Mouse (Mus musculus): ENCODE data around the gene Qrich2. TPM values are rescaled to one million over a fixed set of nuclear protein-coding genes. Genes with fewer than 3 reads are reported as not detected.
"Not testable (repeated sequence)": the region's sequence is repeated elsewhere in the genome, so short reads cannot be mapped to it uniquely, and the experiment has no call there.

Gene Qrich2
- total RNA-seq, 2 experiments from 2014 or later, result not detected

DNA sequence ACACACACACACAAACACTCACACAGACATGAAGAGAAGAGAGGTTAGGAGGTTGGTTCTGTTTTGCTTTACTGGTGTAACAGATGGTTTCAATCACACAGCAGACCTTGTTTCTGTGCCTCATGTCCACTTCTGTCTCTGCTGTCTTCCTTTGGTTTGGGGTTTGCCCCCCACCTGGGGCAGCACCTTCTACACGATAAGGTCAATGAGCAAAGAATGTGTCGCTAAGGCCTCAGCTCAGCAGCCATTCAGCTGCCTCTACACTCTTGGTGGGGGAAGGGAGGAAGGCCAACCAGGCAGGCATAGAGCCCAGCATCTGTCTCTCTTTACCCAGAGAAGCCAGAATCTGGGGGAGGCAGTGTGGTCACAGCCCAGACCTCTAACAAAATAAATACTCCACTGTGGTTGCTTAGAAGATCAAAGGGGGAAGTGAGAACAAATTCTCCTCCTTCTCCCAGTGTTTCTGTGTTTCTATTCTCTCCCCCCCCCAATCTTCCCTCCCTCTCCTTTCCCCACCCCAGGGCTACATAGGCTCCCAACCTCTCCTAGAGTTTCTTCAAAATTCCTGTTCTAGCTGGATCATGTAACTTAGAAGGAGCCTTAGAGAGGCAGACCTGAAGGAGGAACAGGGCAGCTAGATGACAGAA, 47.7 kb downstream of the Qrich2 start:
- intact Hi-C loops (cut with DNase I), result no loop called here
- DNase-seq (ENCODE audit: low spot score), result no peak

DNA sequence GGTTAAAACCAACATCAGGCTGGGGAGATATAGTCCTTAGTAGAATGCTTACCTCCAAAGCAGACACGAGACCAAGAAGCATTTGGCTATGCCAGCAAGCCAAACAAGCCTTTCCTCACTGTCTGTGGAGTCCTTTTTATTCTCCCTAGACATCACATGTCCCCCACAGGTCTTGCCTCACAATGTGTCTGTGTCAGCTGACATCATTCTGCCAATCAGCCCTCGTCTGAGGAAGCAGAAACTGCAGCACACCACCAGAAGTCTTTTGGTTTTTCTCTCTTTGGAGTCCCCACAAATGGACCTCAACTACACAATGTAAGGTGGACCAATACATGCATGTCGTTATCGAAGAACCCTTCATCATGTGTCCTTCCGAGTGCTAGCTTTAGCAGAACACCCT, 49.0 kb downstream of the Qrich2 start:
- intact Hi-C loops (cut with DNase I), result no loop called here

DNA sequence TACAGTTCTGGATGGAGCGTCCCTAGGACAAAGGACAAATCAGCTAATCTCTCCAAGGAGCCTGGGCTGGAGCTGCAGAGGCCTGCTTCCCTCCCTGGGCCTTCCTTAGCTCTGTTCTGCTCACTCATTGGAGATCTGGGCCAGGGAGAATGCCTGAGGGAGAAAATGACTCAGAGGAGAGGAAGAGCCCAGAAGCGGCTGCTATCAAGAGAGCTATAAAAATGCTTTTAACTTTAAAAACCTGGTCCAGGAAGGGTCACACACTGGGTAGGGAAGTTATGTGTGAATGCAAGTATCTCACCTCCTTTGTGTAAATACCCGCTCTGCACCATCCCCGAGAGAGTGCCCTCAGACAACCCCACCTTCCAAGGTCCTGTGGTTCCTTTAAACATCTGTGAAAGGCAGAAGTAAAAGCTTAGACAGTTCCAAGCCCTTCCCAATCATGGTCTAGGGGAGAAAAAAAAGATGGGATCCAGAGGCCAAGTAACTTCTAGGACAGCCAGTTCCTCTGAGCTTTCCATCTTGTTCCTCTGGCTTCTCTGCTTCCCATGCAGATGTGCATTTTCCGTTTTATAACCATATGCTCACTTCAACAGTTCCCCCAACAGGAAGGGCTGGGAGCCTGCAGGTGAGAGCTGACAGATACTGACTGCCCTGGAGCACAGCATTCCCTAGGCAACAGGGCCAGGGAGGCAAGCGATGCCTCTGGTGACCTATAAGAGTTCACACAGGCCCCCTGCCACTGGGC, 49.7 kb downstream of the Qrich2 start:
- DNase-seq (ENCODE audit: low spot score), result peak; percentile 28
- intact Hi-C loops (cut with DNase I), result no loop called here

More for the DNA sequence above, 49.0 kb downstream of the Qrich2 start:
- no peak for DNase-seq (ENCODE audit: low spot score)

DNA sequence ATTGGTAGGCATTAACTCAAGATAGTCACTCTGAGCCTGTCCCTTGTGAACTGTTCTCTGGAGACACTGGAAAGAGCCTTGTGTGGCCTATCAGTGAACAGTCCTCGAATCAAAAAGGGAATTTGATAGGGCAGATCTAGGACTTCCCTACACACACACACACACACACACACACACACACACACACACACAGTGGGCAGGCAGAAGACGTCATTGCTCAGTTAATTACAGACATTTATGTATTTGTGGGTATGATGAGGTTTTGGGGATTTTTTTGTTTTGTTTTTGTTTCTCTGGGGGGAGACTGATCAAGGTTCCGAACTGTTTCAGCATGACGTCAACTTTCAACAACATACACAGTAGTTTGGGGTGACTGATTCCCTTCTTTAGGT, 52.4 kb downstream of the Qrich2 start:
- DNase-seq (ENCODE audit: low spot score), result no peak
- intact Hi-C loops (cut with DNase I), result no loop called here

DNA sequence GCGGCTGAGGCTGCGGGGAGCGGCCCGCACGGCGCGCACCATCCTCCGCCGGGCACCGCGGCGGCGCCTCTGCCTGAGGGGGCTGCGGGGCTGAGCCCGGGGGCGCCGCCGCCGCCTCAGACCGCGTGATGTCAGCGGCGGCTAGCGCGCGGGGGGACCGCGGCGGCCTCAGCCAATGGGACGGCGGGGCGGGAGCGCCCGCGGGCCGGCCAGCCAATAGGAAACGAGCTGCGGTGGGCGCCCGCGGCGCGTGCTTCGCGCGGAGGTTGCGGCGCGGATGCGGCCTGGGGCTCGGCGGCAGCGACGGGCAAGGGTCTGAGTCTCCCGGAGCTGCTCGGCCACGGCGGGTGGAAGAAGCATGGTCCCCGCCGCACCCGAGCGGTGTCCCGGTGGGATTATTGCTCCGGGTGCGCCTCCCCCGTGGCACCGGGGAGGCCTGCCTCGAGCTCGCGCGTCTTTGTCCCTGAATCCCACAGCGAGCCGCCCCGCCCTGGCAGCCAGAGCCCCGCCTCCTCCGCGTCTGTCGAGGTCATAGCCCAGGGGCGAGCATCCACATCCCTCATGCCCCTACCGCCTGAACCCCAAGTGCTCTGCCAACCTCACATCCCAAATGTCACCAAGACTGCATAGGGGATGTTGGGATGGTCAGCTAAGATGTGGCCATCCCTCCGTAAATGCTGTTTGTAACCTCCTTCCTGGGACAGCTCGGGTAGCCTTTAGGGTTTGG, 53.0 kb downstream of the Qrich2 start, which contains the start of gene Rnf157:
Gene Rnf157, minus strand, starts transcription at position 129 of the 727 bp plus-strand sequence.
- intact Hi-C loops (cut with DNase I), result no loop called here
- DNase-seq (ENCODE audit: low spot score), result peak; percentile 75

DNA sequence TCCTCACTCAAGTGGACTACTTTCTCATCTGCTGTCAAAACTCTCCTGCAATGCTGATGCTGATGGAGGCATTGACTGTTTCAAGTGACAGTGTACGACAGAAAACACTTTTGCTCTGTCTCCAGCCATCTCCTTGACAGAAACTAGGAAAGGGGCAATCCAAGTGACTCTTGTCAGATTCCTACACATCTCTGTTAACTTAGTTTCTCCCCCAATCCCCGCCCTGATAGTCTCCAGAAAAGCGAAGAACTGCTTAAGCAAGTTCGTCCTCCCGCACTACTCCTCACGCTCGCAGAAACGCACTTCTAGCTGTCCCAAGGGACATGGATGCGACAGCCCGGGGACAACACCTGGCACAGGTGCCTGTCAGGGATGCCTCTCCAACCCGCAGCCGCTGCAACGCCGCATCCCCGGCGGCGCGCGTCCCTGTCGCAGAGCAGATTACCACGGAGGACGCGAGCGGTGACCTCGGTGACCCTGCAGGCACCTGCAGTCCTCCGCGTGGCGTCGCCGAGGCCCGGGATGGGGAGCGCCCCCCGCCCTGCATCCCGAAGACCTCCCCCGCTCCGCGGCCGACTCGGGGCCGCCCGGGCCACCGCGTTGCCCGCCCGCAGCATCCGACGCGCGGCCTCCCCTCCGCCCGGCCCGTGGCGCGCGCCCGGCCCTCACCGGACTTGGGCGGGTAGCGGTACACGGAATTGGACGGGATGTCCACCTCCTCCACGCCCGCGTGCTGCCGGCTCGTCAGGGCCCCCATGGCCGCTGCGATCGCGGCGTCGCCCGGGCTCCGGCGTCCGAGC, 53.8 kb downstream of the Qrich2 start:
- intact Hi-C loops (cut with DNase I), result no loop called here
- no peak for DNase-seq (ENCODE audit: low spot score)

DNA sequence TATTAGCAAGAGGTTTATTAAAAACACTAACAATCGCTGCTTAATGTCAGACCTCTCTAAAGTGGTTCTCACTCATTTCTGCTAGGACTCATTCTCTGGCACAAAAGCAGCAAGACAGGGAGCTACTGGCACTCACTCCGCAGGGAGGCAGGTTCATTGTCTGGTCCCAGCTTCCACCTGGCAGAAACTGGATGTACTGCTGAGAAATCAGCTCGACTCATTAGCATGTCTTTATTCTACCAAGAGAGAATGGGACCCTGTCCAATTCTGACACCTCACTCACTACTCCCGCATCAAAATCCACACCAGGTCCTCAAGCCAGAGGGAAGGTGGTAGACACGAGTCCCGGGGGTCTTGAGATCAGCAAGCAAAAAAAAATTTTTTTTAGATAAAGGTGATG, 54.5 kb downstream of the Qrich2 start:
- DNase-seq (ENCODE audit: low spot score), result no peak
- intact Hi-C loops (cut with DNase I), result no loop called here

DNA sequence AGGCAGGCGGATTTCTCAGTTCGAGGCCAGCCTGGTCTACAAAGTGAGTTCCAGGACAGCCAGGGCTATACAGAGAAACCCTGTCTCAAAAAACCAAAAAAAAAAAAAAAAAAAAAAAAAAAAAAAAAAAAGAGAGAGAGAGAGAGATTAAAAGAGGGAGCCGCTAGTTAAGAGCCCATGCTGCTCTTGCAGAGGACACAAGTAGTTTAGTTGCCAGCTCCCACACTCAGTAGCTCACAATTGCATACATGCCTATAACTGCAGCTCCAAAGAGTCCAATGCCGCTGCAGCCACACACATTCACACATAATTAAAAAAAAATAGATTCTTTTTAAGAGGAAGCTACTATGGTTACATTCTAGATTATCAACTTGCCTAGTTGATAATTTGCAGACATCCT, 55.6 kb downstream of the Qrich2 start:
- intact Hi-C loops (cut with DNase I); DNase-seq (ENCODE audit: low spot score): not testable (repeated sequence)

DNA sequence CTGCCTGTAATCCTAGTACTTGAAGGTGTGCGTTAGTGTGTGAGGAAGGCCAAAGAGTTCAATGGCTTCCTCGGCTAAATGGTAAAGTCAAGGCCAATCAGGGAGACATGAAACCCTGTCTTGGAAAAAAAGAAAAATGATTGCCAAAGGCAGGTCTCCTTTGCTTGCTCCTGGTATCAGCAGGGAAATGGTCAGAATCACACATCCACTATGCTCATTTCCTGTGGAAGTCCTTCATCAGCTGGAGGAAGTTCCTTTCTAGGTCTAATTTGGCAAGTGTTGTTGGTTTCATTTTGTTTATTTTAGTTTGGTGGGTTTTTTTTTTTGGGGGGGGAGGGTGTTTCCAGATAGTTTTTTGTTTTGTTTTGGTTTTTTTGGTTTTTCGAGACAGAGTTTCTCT, 57.0 kb downstream of the Qrich2 start:
- DNase-seq (ENCODE audit: low spot score), result no peak
- intact Hi-C loops (cut with DNase I), result no loop called here

DNA sequence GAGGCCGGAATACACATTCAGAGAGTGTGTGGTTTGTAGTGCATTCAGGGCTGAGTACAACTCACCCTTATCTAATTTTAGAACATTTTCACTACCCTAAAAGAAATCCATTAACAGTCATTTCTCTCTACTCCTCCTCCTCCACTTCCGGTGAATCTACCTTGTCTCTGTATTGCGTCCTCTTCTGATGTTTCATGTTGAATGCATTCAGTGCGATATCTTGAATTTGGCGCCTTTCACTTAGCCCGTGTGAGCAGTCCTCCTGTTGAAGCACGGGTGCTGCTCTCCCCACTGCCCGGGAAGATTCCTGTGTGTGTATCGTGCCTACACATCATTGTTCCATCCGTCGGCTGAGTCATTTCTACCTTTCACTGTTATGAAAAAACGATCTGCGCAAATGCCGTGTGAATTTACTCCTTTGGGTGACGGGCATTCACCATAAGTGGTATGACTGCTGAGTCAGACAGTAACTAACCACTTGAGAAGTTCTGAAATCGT, 59.8 kb downstream of the Qrich2 start:
- DNase-seq (ENCODE audit: low spot score), result no peak
- intact Hi-C loops (cut with DNase I), result no loop called here

DNA sequence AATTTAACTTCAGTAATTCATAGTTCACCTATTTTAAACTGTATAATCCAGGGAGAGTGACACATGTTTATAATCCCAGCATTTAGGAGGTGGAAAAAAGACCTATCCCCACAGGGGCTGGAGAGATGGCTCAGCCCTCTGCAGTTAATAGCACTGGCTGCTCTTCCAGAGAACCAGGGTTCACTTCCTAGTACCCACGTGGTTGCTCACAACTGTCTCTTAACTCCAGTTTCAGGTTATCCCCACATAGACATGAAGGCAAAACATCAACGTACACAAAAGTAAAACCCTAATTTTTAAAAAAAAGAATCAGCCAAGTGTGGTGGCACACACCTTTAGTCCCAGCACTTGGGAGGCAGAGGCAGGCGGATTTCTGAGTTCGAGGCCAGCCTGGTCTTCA, 60.4 kb downstream of the Qrich2 start:
- DNase-seq (ENCODE audit: low spot score), result no peak
- intact Hi-C loops (cut with DNase I), result no loop called here

DNA sequence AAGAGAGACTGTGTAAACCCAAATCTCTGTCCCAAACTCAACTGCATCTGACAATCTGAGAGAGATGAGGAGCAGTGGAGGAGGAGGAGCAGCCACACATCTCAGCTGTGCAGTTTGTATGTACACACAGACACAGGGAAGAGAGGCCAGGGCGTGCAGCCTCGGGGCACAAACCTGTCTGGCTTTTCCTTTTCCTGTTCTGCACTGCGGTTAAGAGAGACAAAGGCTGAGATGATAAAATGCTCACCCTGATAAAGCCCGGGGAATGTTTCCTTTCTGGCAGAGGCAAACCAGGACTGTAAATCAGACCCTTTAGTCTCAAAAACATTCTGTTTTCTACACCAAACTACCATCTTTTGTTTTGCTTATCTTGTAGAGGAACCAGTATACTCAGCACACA, 65.5 kb downstream of the Qrich2 start:
- no peak for DNase-seq (ENCODE audit: low spot score)
- intact Hi-C loops (cut with DNase I), result no loop called here

DNA sequence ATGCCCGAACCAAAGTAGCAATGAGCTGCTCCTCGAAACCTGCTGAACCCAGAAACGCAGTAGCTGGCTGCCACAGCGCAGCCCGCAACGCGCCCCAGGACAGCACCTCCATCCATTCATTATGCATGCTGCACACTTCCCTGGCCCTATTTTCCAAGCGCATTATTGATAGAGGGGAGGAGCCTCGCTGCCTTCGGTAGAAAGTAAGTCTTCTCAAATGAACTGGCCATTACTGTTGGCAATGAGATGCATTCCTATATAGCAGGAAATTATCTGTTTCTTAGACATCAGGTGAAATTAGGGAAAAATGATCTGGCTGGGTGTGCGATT, 67.7 kb downstream of the Qrich2 start:
- DNase-seq (ENCODE audit: low spot score), result no peak
- intact Hi-C loops (cut with DNase I), result no loop called here

DNA sequence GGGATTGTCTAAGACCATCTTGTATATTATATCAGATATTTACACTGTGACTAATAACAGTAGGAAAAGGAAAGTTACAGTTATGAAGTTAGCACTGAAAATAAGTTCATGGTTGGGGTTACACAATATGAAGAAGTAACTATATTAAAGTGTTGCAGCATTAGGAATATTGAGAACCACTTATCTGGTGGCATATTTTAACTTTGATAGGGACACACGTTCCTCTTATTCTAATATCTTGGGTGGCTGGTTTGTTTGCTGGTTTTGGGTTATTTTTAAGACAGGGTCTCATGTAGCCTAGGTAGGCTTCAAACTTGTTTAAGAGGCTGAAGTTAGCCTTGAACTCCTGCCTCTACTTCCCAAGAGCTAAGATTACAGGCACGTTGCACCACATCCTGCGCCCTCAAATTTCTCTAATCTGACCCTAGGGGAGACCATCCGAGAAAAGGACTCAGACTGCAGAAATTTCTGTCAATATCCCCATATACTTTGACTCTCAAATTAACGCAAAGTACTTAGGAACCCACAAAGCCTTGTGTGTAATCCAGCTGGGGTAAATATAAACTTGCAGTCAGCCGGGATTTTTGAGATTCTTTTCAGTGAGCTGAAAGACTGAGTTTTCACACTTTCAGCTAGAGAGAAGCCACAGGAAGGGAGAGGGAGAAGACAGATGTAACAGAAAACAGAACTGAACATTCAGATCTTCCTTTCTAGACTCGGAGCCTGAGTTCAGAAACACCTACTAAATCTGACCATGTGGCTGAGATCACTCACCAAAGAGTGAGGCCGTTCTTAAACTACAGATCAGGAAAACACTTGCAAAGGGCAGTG, 68.3 kb downstream of the Qrich2 start:
- intact Hi-C loops (cut with DNase I), result no loop called here

DNA sequence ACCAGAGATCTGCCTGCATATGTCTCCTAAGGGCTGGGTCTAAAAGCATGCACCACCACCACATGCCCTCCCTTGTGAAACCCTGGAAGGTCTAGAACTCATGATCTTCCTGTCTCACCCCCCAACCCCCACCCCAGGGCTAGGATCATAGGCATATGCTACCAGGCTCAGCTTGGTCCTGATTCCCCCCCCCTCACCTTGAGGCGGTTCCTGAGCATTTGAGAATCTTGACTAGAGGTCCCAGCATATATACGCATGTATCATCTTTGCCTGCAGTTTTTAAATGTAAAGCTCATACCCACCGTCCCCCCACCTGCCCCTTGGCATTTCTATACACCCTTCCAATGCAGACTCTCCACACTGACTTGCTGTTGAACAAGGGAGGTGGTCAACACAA, 69.1 kb downstream of the Qrich2 start:
- intact Hi-C loops (cut with DNase I), result no loop called here

More for the DNA sequence above, 68.3 kb downstream of the Qrich2 start:
- DNase-seq (ENCODE audit: low spot score), result no peak

DNA sequence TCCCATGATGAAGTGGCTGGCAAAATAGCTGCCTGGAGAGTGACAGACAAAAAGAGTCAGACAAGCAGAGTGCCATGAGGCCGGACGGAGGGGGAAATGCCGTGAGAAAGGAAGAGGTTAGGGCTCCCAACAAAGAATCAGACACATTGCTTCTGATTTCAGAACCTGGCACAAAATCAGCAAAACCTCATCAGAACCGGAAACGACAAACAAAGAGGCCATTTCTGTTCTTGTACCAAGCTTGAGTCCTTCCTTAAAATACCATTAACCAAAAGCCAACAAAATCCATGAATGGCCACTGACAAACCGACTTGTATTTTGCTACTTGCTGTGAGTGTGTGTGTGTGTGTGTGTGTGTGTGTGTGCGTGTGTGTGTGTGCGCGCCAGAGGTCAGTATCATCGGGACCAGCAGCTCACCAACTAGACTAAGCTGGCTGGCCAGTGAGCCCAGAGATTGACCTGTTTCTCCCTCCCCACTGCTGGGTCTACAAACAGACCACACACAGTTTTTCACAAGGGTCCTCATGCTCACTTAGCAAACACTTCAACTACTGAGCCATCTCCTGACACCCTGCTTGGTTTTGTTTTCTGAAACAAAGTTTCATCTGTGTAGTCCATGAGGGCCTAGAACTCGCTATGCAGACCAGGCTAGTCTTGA, 69.6 kb downstream of the Qrich2 start:
- intact Hi-C loops (cut with DNase I), result no loop called here

More for the DNA sequence above, 69.1 kb downstream of the Qrich2 start:
- no peak for DNase-seq (ENCODE audit: low spot score)

DNA sequence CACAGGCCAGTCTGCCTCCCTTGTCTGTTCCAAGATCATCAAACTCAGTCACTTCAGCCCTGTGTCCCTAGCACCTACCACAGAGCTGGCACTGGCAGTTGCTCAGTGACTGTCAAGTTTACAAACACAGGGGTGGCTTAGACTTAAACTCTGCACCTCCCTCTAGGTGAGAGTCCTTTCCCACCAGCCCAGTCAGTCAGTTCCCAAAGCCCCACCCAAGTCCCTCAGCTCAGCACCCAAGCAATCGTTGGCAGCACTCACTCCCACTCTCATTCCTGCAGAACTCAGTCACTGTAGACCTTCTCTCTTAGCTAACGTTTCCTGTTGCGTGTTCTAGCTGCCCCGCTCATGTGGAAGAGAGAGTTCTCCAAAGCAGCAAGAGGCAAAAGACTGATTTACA, 71.3 kb downstream of the Qrich2 start:
- no peak for DNase-seq (ENCODE audit: low spot score)
- intact Hi-C loops (cut with DNase I), result no loop called here

More for the DNA sequence above, 69.6 kb downstream of the Qrich2 start:
- no peak for DNase-seq (ENCODE audit: low spot score)

All from heart, postnatal 25 days (tissue).